Comparison of ENCODE assay signal across 9 mouse cellular contexts in genomic region chr4:134480864-134481263, GRCm38 (mm10). TPM values are rescaled to one million over a fixed set of nuclear protein-coding genes. Genes with fewer than 3 reads are reported as not detected.
A peak's percentile ranks its signal among the peaks of the same experiment; 100 is the strongest.
DNase-seq lines count a peak whose midpoint lies in the region; ATAC-seq and TF ChIP-seq lines count a peak whose summit lies in the region.
"Had no signal": no experiment of that assay in that cellular context is flagged by ENCODE, and none has a peak within 500 bp of the region (broad histone marks: within the 10 kb centered on the region; RNA-seq: fewer than 3 reads in every experiment).

No protein-coding gene starts in this region.

- DNase-seq in layer of hippocampus, adult 11-12 months (ENCODE audit: low spot score) = peak; percentile 84
- DNase-seq in layer of hippocampus, adult 9-10 months (ENCODE audit: low spot score) = no peak
- DNase-seq in adrenal gland, adult 2 months = peak; percentile 77
- DNase-seq in embryo, embryonic 11 days = peak; percentile 79
- peak; percentile 71 to 81 for DNase-seq in heart, postnatal 36 days
- DNase-seq in left cerebral cortex, postnatal 25 days (ENCODE audit: low spot score in 2 of 2) = peak; percentile 74 to 75
- DNase-seq in midbrain, postnatal 0 days (ENCODE audit: low spot score) = peak; percentile 70
- peak; percentile 89 for DNase-seq in testis, postnatal 10 days (ENCODE audit: low spot score)

- H3K36me3 ChIP-seq in midbrain, postnatal 0 days (ENCODE audit: insufficient read depth, low read length) = peaks cover 13% of the 10 kb centered on the region

- ATAC-seq in midbrain, postnatal 0 days (ENCODE audit: low FRiP score) = no peak

- no peak overlapping the region for H3K27ac ChIP-seq in midbrain, postnatal 0 days (ENCODE audit: low read depth, low read length)

- 24% methylated on average over 6 of the region's 6 CpGs for WGBS in midbrain, postnatal 0 days

- H3K27me3 ChIP-seq in midbrain, postnatal 0 days (ENCODE audit: insufficient read depth, low read length) = no peaks in the 10 kb centered on the region

- no peak overlapping the region for H3K4me2 ChIP-seq in midbrain, postnatal 0 days (ENCODE audit: low read depth, low read length, poor library complexity, severe bottlenecking)

- H3K9me3 ChIP-seq in midbrain, postnatal 0 days (ENCODE audit: low read length) = no peaks in the 10 kb centered on the region

- TF ChIP-seq CTCF in midbrain, postnatal 0 days (IDR thresholded peaks at IDR 0.05) = peak; percentile 91

- no peak overlapping the region for H3K4me3 ChIP-seq in midbrain, postnatal 0 days (ENCODE audit: low read depth, low read length)
- H3K4me3 ChIP-seq: myocyte had no signal

- no peak overlapping the region for H3K9ac ChIP-seq in midbrain, postnatal 0 days (replicated peaks; ENCODE audit: low read length, poor library complexity, severe bottlenecking)

- intact Hi-C loops in heart, postnatal 36 days (cut with DNase I) = no loop called here
- intact Hi-C loops in left cerebral cortex, postnatal 25 days (cut with DNase I) = loop anchor here (10.0 kb wide), 2 partner anchors 196 to 226 kb away; partner anchors contain the start of genes Grrp1 and Pdik1l

- 0 out of 2 replicates have a peak, but pooled peaks cover 2% of the 10 kb centered on the region for H3K4me1 ChIP-seq in midbrain, postnatal 0 days (ENCODE audit: insufficient read depth, low read length)

RNA-seq across cellular contexts. Expression of gene Stmn1, which starts 12.7 kb away (rescaled TPM):
- 10 to 100 TPM; 28.7 to 31.8 TPM for total RNA-seq in adrenal gland, adult 2 months (2021)
- polyA plus RNA-seq in adrenal gland, adult 2 months (2012; rRNA removed) = 1.3 and 2.4 TPM in 2 replicates
- total RNA-seq in heart, postnatal 36 days (2021) = 10 to 100 TPM; 28.4 to 28.9 TPM
- total RNA-seq in left cerebral cortex, postnatal 25 days (2021) = 1,000 to 10,000 TPM in 1 of 2 experiments, 100 to 1,000 TPM in 1; 940 to 1,084 TPM
- total RNA-seq in midbrain, postnatal 0 days (2014; rRNA removed) = 1,269 and 1,609 TPM in 2 replicates
- polyA plus RNA-seq in midbrain, postnatal 0 days (2015; fragmentation: Nextera tagmentation; extraction: Ambion mirVana) = 6,261 and 6,359 TPM in 2 replicates

RNA-seq across cellular contexts. Expression of gene Paqr7, which starts 15.6 kb away (rescaled TPM):
- total RNA-seq in adrenal gland, adult 2 months (2021) = 10 to 100 TPM; 30.3 to 78.9 TPM
- polyA plus RNA-seq in adrenal gland, adult 2 months (2012; rRNA removed) = 196 and 204 TPM in 2 replicates
- total RNA-seq in heart, postnatal 36 days (2021) = 10 to 100 TPM; 19.0 to 24.0 TPM
- 10 to 100 TPM; 61.2 to 63.3 TPM for total RNA-seq in left cerebral cortex, postnatal 25 days (2021)
- 69.2 and 97.8 TPM in 2 replicates for total RNA-seq in midbrain, postnatal 0 days (2014; rRNA removed)
- polyA plus RNA-seq in midbrain, postnatal 0 days (2015; fragmentation: Nextera tagmentation; extraction: Ambion mirVana) = 38.9 and 41.3 TPM in 2 replicates

RNA-seq across cellular contexts. Expression of gene Aunip, which starts 29.9 kb away (rescaled TPM):
- total RNA-seq in adrenal gland, adult 2 months (2021) = 1 to 10 TPM in 1 of 2 experiments, under 1 TPM in 1; 0.29 to 1.5 TPM
- polyA plus RNA-seq in adrenal gland, adult 2 months (2012; rRNA removed) = 0.10 and 0.16 TPM in 2 replicates
- total RNA-seq in heart, postnatal 36 days (2021) = under 1 TPM in 1 of 2 experiments, not detected in 1; 0.22 TPM
- under 1 TPM; 0.37 to 0.60 TPM for total RNA-seq in left cerebral cortex, postnatal 25 days (2021)
- 1.5 and 2.0 TPM in 2 replicates for total RNA-seq in midbrain, postnatal 0 days (2014; rRNA removed)
- polyA plus RNA-seq in midbrain, postnatal 0 days (2015; fragmentation: Nextera tagmentation; extraction: Ambion mirVana) = 0.91 and 1.3 TPM in 2 replicates

RNA-seq across cellular contexts. Expression of gene Mtfr1l, which starts 54.3 kb away (rescaled TPM):
- 100 to 1,000 TPM; 124 to 147 TPM for total RNA-seq in adrenal gland, adult 2 months (2021)
- 98.8 and 102 TPM in 2 replicates for polyA plus RNA-seq in adrenal gland, adult 2 months (2012; rRNA removed)
- total RNA-seq in heart, postnatal 36 days (2021) = 100 to 1,000 TPM; 178 to 188 TPM
- 10 to 100 TPM; 60.2 to 60.7 TPM for total RNA-seq in left cerebral cortex, postnatal 25 days (2021)
- total RNA-seq in midbrain, postnatal 0 days (2014; rRNA removed) = 135 and 167 TPM in 2 replicates
- 191 and 196 TPM in 2 replicates for polyA plus RNA-seq in midbrain, postnatal 0 days (2015; fragmentation: Nextera tagmentation; extraction: Ambion mirVana)

Comparison
In these comparisons a context has a peak if more than half of its experiments do, and no peak if none do; other contexts are left out.
1. RNA of gene Stmn1, which starts 12.7 kb away (total RNA-seq): 1,269 to 1,609 TPM in midbrain, postnatal 0 days and 940 to 1,084 TPM in left cerebral cortex, postnatal 25 days; 28.7 to 31.8 TPM in adrenal gland, adult 2 months and 28.4 to 28.9 TPM in heart, postnatal 36 days; every median in the first group is over 10 times any median in the second.